Mouse (Mus musculus) brown adipose tissue, adult 24 weeks (tissue): ENCODE data around the gene Ccdc57. TPM values are rescaled to one million over a fixed set of nuclear protein-coding genes. Genes with fewer than 3 reads are reported as not detected.
A peak's percentile ranks its signal among the peaks of the same experiment; 100 is the strongest.
"Not testable (repeated sequence)": the region's sequence is repeated elsewhere in the genome, so short reads cannot be mapped to it uniquely, and the experiment has no call there.

Source experiments
- H3K27ac ChIP-seq: fragments of 200-500 bp; replicated peaks from 2 replicates; pipeline ENCODE4 v1.5.1; 2012; ENCODE audit warnings: low read depth, mild to moderate bottlenecking, low read length
- H3K4me1 ChIP-seq: fragments of 200-500 bp; 2 replicates; pipeline ENCODE4 v1.6.1; 2012; ENCODE audit warnings: low read length, mixed read lengths; ENCODE audit not compliant: control insufficient read depth, insufficient read depth, insufficient read length
- H3K4me3 ChIP-seq: fragments of 200-500 bp; 2 replicates; pipeline ENCODE4 v1.5.1; 2012; ENCODE audit warnings: low read depth, mild to moderate bottlenecking, low read length, moderate library complexity; ENCODE audit not compliant: insufficient read depth
- polyA plus RNA-seq: library from polyadenylated mRNA; stranded (reverse); fragments of >200 nt; gene quantifications from 2 replicates; pipeline ENCODE4 v1.2.4, GENCODE M21; 2012; ENCODE audit not compliant: missing spikeins, insufficient read depth, insufficient read length

Gene Ccdc57
- polyA plus RNA-seq, 1 experiment, result 7.1 TPM

DNA sequence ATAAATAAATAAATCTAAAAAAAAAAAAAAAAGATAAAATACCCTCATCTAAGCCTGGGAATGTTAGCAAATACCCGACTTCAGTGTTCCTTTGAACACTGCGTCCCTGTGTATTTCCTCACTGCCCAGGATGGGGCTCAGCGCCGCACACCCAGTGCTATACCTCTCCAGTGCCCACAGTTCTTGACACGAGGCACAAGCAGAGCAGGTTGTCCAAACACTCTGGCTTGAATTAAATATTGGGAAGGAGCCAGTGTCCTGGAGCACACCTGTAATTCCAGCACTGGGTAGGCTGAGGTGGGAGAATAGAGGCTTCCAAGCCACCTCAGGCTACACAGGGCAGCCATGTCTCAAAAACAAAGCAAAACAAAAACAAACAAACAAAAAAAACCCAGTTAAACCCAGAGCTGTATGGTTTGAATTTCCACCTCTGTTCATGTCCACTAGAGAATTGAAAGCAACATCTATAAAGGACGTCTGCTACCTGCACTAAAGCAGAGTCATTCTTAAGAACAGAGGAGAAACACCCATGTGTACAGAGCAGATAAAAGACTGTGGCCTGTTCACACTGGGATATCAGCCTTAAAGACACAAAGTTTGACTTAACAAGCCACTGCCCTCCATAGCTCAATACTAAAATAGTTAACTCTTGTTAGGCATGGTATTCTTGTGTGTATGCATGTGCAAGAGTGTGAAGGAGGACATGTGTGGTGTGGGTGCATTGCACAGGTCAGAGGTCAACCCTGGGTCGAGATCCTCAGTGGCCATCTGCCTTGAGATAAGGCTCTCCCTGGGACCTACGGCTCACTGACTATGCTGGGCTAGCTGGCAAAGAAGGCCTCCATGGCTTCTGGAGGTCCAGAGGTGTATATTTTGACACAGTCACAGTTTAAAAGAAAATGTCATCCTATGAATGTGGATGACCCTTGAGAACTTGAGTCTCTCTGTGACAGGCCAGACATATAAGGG lies 32.1 kb downstream of the Ccdc57 start:
- Histone ChIP-seq H3K27ac (no peak overlapping the region), H3K4me1 (peaks cover 2% of the 10 kb centered on the region; the same call in 1 of the 2 replicates), H3K4me3 (no peak overlapping the region)

DNA sequence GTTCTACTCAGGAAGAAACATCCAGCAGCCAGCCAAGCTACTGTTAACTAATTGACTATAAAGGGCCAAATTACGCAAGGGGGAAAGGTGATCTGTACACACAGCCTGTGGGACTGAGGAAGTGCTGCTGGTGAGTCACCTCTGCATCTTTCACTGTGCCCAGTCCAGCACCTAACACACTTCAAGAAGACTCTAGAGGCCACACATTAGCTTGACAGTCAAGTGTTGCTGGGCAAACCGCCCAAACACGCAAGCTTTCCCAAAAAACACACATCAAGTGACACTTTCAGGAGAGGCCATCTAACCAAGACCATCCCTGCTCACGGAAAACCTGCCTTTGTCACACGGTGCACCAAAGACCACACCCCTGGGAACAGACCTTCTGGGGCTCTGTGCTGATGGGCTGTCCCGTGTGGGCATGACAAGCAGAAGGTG lies 34.5 kb downstream of the Ccdc57 start:
- no peak overlapping the region for H3K4me3 ChIP-seq
- no peak overlapping the region for H3K27ac ChIP-seq
- H3K4me1 ChIP-seq, result peaks cover 2% of the 10 kb centered on the region; the same call in 1 of the 2 replicates

DNA sequence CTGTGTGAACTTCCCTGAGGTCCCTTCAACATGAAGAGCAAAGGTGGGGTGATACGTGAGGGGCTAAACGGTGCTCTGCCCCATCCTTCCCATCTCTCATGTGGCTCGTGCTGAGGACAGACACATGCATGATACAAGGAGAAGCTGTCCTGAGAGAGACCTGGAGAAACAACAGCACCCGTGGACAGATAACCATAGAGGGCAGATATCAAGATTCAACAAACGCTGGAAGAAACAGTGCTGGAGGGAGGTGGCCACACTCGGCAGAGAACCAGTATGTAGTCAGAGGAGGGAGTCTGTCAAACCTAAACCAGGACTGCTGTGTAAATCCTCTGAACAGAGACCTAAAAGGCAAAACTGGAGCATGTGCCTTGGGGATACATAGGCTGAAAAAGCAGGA lies 37.2 kb downstream of the Ccdc57 start:
- Histone ChIP-seq H3K4me3 (no peak overlapping the region), H3K27ac (no peak overlapping the region), H3K4me1 (peaks cover 2% of the 10 kb centered on the region; the same call in 1 of the 2 replicates)

DNA sequence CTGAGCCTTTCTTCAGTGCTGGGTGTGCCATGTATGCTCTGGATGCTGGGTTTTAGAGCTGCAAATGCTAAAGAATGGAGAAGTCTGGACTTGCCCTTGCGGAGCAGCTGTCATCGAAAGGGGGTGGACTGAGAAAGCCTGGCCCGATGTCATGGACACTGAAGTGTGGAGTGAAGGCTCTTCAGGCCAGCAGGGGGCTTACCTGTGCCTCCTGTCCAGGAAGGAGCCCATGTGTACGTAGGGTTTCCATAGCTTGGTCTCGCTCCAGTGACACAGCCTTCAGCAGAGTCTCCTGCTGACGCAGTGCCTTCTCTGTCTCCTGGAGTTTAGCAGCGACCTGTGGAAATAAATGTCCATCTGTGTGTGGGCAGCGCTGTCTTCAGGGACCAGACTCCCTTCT lies 38.3 kb downstream of the Ccdc57 start:
- Histone ChIP-seq H3K4me3 (no peak overlapping the region), H3K27ac (no peak overlapping the region), H3K4me1 (peaks cover 2% of the 10 kb centered on the region; the same call in 1 of the 2 replicates)

DNA sequence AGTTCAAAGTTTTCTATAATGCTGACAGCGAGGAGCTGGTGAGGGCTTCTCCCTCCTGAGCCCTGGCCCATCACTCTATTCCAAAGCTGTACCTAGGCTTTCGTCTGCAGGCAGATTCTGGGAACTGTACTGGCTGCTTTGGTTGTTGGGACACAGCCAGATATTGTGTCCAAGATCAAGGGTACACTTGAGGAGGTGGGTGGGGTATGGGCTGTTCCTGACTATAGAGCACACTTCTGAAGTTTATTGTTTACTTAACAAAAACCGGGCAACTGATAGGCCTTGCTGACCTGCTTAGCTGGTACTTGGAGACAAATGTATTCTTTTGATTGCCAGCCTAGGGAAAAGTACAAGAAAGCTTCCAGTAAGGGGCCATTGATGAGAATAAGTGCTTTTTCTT lies 43.5 kb downstream of the Ccdc57 start:
- no peak overlapping the region for H3K4me3 ChIP-seq
- H3K4me1 ChIP-seq, result no peaks in the 10 kb centered on the region
- H3K27ac ChIP-seq, result no peak overlapping the region

DNA sequence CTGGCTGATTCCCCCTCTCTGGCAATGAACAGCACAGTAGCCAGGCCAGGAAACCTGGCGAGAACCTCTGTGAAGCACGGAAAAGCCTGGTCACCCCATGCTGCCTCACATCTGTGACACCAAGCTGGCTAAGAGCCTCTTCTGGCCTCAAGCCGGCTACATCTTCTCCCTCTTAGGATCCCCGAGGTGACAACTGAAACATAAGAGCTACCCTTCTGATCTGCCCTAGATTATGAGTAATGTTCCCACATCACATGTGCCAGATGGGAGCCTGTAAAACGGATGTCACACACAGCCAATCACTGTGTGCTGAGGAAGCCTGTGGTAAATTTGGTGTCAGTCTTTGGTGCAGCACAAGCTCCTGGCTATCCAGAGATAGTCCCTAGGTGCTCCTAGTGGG lies 44.0 kb downstream of the Ccdc57 start:
- no peaks in the 10 kb centered on the region for H3K4me1 ChIP-seq
- H3K27ac ChIP-seq, result no peak overlapping the region
- no peak overlapping the region for H3K4me3 ChIP-seq

DNA sequence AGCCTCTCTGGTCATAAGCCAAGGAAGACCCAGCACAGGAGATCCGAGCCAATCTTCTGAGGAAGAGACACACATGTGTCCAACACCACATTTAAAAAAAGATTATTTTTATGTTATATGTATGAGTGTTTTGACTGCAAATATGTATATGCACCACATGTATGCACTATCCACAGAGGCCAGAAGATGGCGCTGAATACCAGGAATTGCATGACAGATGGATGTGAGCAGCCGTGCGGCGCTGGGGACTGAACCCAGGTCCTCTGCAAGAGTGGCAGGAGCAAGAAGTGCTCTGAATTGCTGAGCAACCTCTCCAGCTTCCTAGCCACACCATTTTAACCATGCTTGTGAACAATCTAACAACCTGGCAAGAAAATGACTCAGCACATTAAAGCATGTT lies 45.2 kb downstream of the Ccdc57 start:
- Histone ChIP-seq H3K4me1 (no peaks in the 10 kb centered on the region), H3K4me3 (no peak overlapping the region), H3K27ac (no peak overlapping the region)

DNA sequence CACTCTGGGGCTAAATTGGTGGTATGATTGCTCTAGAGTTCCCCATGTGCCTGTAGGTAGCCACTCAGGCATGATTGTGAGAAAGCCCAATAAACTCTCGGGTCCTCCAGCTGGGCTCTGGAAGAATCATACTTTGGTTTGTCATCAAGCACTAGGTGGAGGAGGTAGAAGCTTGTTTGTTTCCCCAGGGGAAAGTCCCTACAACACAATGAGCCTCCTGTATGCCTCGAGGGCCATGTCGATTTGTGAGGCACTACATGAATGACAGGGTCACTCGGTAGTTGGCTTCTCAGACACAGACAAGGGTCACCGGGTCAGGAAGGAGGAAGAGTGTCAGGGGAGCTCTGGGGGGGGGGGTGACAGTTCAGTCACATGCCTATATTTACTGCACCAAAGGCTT lies 46.2 kb downstream of the Ccdc57 start:
- Histone ChIP-seq H3K4me3 (no peak overlapping the region), H3K27ac (no peak overlapping the region), H3K4me1 (no peaks in the 10 kb centered on the region)

DNA sequence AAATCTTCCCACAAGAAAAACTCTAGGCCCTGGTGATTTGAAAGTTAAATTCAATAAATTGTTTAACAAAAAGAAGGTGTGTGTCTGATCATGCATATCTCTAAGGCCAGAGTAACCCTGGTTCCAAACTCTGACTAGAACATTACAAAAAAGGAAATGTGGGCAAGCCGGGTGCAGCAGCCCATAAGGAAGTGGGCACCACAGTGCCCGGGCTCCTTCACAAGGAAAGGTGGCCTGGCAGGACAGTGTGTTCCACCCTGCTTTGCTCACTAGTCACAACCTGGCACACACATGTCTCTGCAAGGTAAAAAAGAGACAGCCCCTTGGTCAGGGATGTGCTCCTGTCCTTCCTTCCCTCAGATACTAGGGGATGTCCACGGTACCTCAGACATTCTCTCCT lies 49.1 kb downstream of the Ccdc57 start:
- H3K27ac ChIP-seq, result no peak overlapping the region
- H3K4me3 ChIP-seq, result no peak overlapping the region
- H3K4me1 ChIP-seq, result no peaks in the 10 kb centered on the region

DNA sequence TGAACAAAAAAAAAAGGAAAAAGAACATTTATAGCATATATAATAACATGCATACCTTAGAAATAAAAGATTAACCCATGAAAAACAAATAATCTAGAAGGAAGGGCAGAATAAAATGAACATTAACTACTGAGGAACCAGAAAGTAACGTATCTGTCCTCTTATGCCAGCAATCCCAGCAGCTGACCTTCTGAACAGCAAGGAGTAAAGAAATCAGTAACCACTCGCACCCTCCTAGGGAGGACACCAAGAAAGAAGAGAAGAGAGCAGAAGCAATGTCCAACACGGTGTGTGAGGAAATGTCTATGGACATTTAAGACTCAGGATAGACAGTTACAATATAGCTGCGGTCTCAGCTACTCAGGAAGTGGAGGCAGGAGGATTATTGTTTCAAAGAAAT lies 49.7 kb downstream of the Ccdc57 start:
- no peak overlapping the region for H3K27ac ChIP-seq
- H3K4me1 ChIP-seq, result no peaks in the 10 kb centered on the region
- no peak overlapping the region for H3K4me3 ChIP-seq

DNA sequence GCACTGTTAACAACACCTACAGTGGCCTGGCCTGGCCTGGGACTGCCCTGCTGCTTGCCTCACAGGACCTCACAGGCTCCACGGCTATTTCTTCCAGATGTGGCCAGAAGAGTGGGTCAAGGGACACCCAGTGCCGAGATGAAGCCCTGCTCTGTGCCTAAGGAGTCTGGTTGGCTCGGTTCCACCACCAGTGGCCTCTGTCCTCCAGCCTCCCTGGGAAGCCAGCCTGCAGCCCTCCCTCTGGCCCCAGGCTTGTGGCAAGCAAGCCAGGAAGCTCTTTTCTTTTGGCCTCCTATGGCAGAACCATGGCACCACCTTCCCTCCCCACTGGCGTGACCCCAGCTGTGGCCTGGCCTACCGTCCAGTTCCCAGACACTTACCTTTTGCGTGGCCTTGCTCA lies 59.5 kb downstream of the Ccdc57 start:
- peak overlapping the region; percentile 65 for H3K27ac ChIP-seq
- peaks cover 7% of the 10 kb centered on the region for H3K4me1 ChIP-seq
- no peak overlapping the region for H3K4me3 ChIP-seq

DNA sequence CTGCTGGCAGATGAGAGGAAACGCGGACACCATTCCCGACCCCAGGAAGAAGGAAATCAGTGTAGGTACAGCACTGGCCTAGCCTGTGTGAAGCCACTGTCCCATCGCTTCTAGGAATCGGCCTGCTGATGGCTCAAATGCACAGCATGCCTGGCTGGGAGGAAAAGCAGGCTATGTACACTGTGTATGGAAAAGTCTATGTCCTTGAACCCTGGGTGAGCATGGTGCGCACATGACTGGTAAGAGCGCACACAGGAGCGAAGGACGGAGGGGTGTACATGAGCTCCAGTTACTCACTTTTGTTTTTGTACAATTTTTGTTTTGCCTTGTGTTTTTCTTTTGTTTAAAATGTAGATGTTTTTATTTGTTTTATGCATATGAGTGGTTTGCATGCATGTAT lies 61.2 kb downstream of the Ccdc57 start:
- no peak overlapping the region for H3K27ac ChIP-seq
- peaks cover 7% of the 10 kb centered on the region for H3K4me1 ChIP-seq
- H3K4me3 ChIP-seq, result no peak overlapping the region

DNA sequence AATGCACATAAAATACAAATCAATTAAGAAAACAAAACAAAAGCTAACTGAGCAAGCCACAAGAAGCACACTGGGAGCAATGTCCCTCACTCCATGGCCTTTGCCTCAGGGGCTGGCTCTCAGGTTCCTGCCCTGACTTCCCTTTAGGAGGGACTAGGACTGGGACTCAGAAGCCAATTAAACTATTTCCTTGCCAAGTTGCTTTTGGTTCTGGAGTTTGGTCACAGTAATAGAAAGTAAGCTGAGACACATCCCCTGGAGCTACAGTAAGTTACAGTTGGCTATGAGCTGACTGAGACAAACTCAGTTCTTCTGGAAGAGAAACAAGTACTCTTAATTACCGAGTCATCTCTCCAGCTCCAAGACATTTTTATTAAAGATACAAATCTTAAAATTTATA lies 66.9 kb downstream of the Ccdc57 start:
- Histone ChIP-seq H3K4me3 (no peak overlapping the region), H3K27ac (no peak overlapping the region), H3K4me1 (peaks cover 4% of the 10 kb centered on the region; the same call in 1 of the 2 replicates)

DNA sequence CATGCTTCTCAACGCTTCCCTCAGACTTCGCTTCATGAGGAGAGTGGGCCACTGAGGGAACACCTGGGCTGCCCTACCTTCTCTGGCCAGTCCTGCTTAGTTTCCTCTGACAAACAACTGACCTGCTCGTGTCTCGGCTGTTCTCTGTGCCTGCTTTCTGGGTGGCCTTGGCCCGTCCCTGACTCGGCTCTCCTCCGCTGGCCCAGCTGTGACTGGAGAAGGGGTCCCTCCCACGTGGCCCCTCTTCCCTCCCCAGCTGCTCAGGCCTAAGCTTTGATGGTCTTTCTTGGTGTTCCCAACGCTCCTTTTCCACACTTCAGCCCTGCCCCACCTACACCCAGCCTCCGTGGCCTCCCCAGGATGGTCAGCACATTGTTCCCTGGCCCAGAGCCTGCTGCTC lies 69.9 kb downstream of the Ccdc57 start:
- H3K4me1 ChIP-seq, result peaks cover 4% of the 10 kb centered on the region; the same call in 1 of the 2 replicates
- H3K4me3 ChIP-seq, result no peak overlapping the region
- no peak overlapping the region for H3K27ac ChIP-seq

DNA sequence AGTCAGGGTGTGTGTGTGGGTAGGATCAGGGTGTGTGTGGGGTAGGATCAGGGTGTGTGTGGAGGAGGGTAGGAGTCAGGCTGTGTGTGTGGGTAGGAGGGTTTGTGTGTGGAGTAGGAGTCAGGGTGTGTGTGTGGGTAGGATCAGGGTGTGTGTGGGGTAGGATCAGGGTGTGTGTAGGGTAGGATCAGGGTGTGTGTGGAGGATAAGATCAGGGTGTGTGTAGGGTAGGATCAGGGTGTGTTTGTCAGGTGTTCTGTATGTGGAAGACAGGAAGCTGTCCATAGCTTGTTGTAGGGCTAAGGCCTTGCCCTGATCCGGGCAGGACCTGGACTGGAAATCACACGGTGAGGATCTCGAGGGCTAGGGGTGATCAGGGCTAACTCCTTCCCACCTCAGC lies 76.7 kb downstream of the Ccdc57 start:
- peaks cover 11% of the 10 kb centered on the region for H3K4me1 ChIP-seq
- H3K27ac ChIP-seq, H3K4me3 ChIP-seq: not testable (repeated sequence)

DNA sequence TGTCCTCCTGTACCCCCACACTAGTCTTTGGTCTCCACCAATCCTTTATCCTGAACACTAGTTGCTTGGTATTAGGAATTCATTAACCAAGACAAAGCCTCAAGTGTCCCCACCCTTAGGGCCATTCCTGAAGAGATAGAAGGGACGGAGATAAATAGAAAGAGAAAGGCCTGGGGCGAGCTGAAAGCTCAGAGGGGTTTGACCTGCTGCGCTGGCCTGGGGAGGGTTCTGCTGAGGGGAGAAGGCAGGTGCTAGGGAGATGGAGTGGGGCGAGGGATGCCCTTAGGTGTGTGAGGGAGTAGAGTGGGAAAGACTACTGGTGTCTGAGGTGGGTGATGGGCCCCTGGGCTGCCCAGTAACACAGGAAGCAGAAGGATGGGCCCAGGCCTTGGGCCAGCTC lies 78.9 kb downstream of the Ccdc57 start:
- no peak overlapping the region for H3K27ac ChIP-seq
- H3K4me1 ChIP-seq, result peaks cover 15% of the 10 kb centered on the region
- H3K4me3 ChIP-seq, result no peak overlapping the region
